Mouse (Mus musculus): ENCODE data around the gene Gm42878.
A peak's percentile ranks its signal among the peaks of the same experiment; 100 is the strongest.
"Not testable (repeated sequence)": the region's sequence is repeated elsewhere in the genome, so short reads cannot be mapped to it uniquely, and the experiment has no call there.

Gm42878 gene

GRCm38 (mm10) chr5:121562436-121562835 lies 17.2 kb upstream of the Gm42878 start:
- no peak for DNase-seq

DNA sequence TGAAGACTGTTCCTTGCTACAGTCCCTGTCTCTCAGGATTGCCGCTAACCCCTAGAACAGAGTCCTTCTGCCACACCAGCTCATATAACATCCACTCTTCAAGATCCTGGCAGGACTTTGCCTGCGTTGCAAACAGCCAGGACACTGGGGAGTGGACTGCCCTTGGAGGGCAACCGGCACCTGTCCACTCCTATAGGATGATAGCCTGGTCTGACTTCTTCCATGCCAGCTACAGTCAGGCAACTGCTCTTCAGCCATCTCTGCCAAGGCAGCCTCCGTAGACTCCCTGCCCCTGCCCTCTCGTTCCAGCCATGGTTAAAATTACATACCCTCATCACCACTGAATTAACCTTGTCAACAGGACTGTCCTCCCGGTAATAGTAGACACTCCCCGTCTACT lies 3.9 kb upstream of the Gm42878 start:
- DNase-seq = no peak

DNA sequence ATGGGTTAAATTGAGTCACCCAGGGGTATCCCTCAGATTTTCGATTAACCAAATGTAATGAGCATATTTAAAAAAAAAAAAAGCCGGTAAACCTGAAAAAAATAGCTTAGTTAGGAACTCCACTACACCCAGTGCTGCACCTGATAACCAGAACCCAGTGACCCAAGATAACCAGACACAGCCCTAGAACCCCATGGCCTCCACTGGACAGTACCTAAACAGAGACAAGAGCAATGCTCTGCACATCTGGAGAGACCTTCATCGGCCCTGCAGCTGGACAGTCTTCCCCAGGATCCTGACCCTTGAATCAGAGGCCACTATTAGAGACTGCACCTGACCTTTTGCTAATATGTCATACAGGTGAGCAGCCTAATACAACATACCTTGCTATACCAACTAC lies 1.8 kb upstream of the Gm42878 start:
- DNase-seq = peak; percentile 15

- peak; percentile 48 for DNase-seq
These were observed 1.2 kb upstream of the Gm42878 start for GRCm38 (mm10) chr5:121546530-121546895.

DNA sequence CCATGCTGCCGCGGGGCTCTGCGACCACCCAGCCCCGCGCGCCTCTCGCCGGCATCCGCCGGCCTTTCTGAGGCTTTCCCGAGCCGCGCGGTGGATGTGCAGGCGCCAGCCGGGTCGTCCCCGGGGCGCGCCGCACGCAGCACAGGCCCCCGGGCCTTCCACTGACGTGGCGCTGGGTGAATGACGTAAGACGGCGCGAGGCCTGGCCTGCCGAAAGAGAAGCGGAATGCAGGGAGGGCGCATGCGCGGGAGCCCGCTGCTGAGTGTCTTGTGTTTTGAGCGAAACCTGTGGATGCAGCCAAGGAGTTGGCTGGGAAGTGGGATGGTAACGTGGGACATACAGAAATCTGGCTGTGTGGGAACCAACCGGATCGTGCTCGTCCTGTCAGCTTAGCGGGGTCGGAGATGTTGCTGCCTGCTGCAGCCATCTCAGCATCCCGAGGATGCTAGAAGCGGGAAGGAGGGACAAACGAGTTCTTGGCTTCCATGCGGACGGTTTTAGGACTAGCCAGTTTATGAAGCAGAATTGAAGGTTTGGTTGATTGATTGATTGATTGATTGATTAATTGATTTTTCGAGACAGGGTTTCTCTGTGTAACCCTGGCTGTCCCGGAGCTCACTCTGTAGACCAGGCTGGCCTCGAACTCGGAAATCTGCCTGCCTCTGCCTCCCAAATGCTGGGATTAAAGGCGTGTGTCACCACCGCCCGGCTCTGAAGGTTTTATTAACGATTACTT lies 679 bp upstream of the Gm42878 start, which contains the start of gene Mapkapk5:
Gene Mapkapk5 (minus strand): TSS at position 113 of the 737 bp plus-strand sequence.
- peak; percentile 97 for DNase-seq

GRCm38 (mm10) chr5:121543370-121543769 lies 1.9 kb downstream of the Gm42878 start:
- no peak for DNase-seq

- no peak for DNase-seq
These were observed 4.0 kb downstream of the Gm42878 start for GRCm38 (mm10) chr5:121541235-121541634.

DNA sequence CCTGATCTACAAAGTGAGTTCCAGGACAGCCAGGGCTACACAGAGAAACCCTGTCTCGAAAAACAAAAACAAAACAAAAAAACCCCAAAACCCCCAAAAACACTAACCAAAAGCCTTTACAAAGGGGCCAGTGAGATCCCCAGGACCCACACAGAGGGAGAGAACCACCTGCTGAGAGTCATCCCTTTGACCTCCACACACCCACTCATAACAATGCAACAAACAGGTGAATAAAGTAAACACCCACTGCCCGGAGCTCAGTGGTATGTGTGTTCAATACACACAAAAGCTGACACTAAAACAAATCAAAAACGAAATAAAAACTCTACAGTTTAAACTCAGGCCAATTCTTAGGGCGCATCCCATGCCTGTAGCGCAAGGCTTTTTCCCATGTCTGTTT lies 5.2 kb downstream of the Gm42878 start:
- DNase-seq = no peak

- no peak for DNase-seq
These were observed 7.7 kb downstream of the Gm42878 start for GRCm38 (mm10) chr5:121537588-121537987.

DNA sequence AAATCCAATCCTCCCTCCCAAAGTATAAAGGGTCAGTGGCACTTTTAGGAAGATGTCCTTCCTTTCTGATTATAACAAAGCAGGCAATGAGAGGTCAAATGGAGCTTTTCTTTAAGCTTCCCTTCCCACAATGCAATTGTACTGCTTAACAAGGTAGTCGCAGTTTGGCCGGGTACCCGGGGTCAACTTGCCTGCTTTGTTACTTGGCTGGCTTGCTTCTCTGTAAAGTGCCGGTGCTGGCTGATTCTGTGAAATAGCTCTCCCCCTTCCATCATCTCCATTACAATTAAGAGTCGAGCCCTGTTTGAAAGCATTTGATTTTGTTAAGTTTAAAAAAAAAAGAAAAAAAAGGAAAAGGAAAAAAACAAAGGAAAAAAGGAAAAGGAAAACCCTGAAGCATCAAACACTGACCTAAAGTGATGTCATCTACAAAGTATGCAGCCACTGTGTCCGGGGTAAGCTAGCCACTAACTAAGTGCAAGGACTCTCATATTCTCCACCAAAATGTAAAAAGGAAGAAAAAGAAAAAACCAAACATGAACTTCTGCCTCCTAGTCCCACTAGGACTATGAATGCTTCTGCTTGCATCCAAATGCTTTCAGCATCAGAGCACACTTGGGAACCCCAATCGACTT lies 8.2 kb downstream of the Gm42878 start:
- DNase-seq = no peak

DNA sequence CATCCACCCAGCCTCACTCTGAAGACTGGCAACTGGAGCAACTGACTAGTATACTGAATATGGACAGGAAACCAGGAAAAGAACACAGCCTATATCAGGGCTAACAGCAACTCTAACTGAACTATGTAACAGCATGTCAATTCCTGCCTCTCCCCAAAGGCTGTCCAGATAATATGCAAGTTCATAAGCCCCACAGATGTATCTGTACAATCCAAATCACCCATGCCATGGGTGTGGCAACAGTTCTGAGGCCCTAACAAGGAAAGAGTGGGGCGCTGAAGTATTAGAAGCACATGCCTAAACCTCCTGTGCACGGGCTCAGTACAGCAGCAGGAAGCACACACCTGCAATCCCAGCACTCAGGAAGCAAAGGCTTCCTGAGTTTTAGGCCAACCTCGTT lies 10.2 kb downstream of the Gm42878 start:
- no peak for DNase-seq

DNA sequence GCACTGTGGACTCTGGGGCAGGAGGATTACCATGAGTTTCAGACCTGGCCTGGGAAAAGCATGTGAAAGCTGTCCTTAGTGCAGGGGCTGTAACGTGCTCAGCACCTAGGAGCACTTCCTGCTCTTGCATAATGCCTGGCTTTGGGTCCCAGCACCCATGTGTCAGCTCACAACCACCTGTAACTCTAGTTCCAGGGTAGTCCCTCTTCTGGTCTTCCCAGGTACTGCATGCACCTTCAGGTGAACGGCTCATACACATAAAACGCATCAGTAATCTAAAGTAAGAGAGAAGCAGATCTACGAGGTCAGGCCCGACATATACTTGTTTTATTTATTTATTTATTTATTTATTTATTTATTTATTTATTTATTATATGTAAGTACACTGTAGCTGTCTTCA lies 10.8 kb downstream of the Gm42878 start:
- DNase-seq = peak; percentile 22

- no peak for DNase-seq
These were observed 18.3 kb downstream of the Gm42878 start for GRCm38 (mm10) chr5:121526961-121527360.

DNA sequence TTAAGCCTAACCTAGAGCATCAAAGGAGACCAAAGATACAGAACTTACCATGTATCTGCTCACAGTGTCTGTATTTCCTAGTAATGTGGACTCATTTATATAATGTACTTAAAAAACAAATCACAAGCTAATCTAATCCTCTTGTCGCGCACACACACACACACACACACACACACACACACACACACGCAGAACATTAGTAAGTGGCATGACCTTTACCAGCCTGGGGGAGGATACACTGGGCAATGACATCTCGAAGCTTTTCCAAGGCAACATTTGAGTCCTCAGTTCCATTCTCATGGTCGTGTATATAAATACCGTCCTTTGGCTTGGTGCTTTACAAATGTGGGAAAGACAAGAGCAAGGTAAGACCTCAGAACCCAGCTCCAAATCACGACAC lies 18.8 kb downstream of the Gm42878 start:
- no peak for DNase-seq

DNA sequence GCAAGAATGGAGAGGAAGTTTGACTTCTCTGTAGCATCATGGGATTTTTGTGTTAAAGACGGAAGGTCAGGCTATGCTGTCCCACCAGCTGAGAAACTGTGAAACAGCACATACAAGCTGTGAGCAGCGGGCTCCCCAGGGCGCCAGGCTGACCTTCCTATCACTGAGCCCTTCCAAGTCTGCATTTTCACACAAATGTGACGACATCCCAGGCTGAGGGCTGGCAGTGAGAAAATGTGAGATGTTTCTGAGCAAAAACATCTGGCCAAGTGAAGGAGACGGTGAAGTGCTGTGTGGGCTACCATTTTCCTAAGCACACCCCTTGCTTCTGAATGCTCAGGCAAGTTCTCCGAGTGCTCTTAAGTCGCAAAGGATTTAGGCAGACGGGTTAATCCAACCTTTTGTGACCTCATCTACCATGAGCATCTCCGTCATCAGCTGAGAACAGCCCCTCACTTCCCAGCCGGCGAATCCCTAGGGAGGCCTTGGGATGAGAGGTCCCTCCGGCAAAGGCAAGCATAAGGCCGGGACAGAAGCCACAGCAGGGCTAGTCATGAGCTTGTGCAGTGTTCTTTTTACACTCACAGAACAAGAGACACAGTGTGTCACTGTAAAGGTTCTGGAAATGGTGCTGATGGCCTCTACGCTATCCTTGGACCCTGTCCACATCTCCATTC lies 19.4 kb downstream of the Gm42878 start:
- no peak for DNase-seq

DNA sequence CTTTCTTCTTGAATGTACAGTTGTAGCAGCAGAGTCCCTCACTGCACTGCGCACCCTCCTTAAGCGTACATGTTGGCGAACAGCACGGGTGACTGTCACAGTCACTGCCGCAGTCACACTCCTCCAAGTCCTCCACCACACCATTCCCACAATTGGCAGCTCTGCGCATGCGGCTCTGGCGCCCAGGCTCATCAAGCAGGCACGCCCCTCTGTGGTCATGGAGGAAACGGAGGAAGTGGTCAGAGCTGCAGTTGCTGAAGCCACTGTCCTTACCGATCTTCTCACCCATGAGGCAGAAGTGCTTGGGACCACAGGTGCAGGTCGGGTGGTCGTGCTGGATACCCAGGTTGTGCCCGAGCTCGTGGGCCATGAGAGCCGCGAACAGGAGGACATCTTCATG lies 25.5 kb downstream of the Gm42878 start:
- DNase-seq = not testable (repeated sequence)

- no peak for DNase-seq
These were observed 26.3 kb downstream of the Gm42878 start for GRCm38 (mm10) chr5:121518983-121519382.

DNA sequence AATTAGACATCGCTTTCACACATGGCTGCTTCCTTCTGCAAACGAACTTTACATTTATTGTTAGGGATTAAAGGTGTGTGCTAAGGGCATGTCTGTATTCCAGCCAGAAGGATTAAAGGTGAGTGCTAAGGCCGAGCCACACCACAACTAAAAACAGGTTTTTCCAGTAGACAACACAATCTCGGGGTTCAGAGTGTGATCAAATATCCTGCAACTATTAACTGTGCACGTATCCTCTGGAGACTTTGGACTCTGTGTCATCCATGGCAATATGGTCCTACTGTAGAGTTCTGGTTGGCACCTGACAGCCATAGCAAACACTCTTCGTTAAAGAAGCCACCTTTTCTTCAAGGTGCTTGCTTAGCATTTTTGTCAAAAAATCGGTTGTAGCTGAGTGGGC lies 35.3 kb downstream of the Gm42878 start:
- DNase-seq = no peak

DNA sequence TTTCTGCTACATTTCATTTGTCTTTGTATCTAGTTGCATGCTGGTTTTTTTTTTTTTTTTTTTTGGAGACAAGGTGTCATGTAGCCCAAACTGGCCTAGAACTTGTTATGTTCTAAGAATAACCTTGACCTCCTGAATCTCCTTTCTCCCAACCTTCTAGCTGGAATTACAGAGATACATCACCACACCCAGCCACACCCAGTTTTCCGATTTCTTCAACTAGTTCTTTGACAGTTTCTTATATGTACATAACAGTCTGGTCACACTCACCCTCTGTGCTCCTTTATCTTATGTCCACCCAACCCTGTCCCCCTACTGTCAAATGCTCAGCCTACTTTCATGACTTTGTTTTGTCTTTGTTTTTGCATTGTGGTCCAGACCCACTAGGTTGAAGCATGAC lies 38.4 kb downstream of the Gm42878 start:
- DNase-seq = no peak

GRCm38 (mm10) chr5:121503231-121503630 lies 42.1 kb downstream of the Gm42878 start, which contains the start of gene Adam1b:
Adam1b (minus strand) TSS chr5:121503435.
- DNase-seq = no peak

- not testable (repeated sequence) for DNase-seq
These were observed 43.8 kb downstream of the Gm42878 start for GRCm38 (mm10) chr5:121501424-121501996.

DNA sequence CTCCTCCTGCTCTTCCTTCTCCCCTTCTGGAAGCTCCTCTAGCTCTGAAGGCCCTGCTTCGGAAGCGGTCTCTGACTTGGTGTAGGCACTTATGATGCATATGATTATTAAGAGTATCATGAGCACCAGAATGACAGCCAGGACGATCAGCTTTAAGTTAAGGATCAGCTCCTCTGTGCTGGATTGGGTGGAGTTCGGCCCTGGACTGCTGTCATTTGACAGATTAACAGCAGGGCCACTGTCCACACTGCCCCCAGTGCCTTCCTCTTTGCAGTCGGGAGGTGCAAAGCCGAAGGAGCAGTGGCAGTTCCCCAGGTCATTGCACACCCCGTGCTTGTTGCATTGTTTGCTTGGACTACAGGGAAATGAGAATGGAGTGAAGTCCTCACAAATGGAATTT lies 44.6 kb downstream of the Gm42878 start:
- no peak for DNase-seq

GRCm38 (mm10) chr5:121493305-121493704 lies 52.0 kb downstream of the Gm42878 start:
- DNase-seq = no peak

DNA sequence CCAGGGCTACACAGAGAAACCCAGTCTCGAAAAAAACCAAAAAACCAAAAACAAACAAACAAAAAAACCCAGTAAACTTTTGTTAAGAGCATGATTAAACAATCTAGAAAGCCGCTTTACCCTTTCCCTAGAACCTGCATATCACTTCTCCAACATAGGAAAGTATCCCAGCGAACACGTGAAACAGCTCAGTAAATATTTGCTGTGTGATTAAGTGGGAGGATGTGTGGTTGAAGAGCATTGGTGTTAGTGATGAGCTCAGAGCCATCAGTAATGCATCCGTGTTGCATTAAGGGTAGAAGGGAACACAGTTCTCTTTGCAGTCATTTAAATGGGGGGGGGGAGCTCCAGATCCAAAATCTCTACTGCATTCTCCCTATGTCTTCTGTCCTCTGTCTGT lies 60.5 kb downstream of the Gm42878 start:
- no peak for DNase-seq
